Mouse (Mus musculus) ES-E14 (cell line): ENCODE data around the gene Wdr70. TPM values are rescaled to one million over a fixed set of nuclear protein-coding genes. Genes with fewer than 3 reads are reported as not detected.

Source experiments
- DNase-seq: peaks from one replicate; pipeline ENCODE4 v3.0.0-alpha.2; 2013; ENCODE audit warnings: low read depth, low spot score
- H3K27ac ChIP-seq: 2 replicates; pipeline ENCODE4 v1.5.1; 2012; ENCODE audit warnings: low read depth, mild to moderate bottlenecking, low read length, moderate library complexity, mixed read lengths; ENCODE audit not compliant: poor library complexity, insufficient read depth, severe bottlenecking
- H3K36me3 ChIP-seq: 2 replicates; pipeline ENCODE4 v1.6.1; 2012; ENCODE audit warnings: mild to moderate bottlenecking, low read length, moderate library complexity, mixed read lengths; ENCODE audit not compliant: control insufficient read depth, poor library complexity, insufficient read depth, severe bottlenecking
- H3K4me1 ChIP-seq, 2 experiments: fragments of 150-350 bp in 1 of 2; sonication (generic) in 1 of 2; 2 replicates each; pipeline ENCODE4 v1.6.1; 2012; ENCODE audit warnings: low read length in 2 of 2, mild to moderate bottlenecking in 1 of 2, mixed read lengths in 1 of 2; ENCODE audit not compliant: control insufficient read depth in 2 of 2, insufficient read depth in 2 of 2, poor library complexity in 1 of 2
- H3K4me3 ChIP-seq, 2 experiments: fragments of 150-350 bp in 1 of 2; sonication (generic) in 1 of 2; 2 replicates each; pipeline ENCODE4 v1.5.1; 2012; ENCODE audit warnings: low read length in 2 of 2, low read depth in 1 of 2, mild to moderate bottlenecking in 1 of 2, mixed read lengths in 1 of 2; ENCODE audit not compliant: insufficient read depth in 1 of 2, poor library complexity in 1 of 2, severe bottlenecking in 1 of 2
- H3K9ac ChIP-seq: 2 replicates; pipeline ENCODE4 v1.6.1; 2012; ENCODE audit warnings: low read depth, mild to moderate bottlenecking, low read length, mixed read lengths; ENCODE audit not compliant: poor library complexity, insufficient read depth, severe bottlenecking
- H3K9me3 ChIP-seq: fragments of 150-350 bp; sonication (generic); 2 replicates; pipeline ENCODE4 v1.6.1; 2012; ENCODE audit warnings: low read depth, mild to moderate bottlenecking, low read length; ENCODE audit not compliant: control insufficient read depth, insufficient read depth
- CHD2 ChIP-seq: IDR thresholded peaks from 2 replicates; pipeline ENCODE4 v1.6.1; 2014; ENCODE audit warnings: mild to moderate bottlenecking, low read depth, low read length, inconsistent platforms
- HCFC1 ChIP-seq: IDR thresholded peaks from 2 replicates; pipeline ENCODE4 v1.6.1; 2012; ENCODE audit warnings: low read length, inconsistent platforms, borderline replicate concordance; ENCODE audit not compliant: insufficient read depth
- MAFK ChIP-seq: IDR thresholded peaks from 2 replicates; pipeline ENCODE4 v1.6.1; 2014; ENCODE audit warnings: mild to moderate bottlenecking, low read depth, low read length, inconsistent platforms; ENCODE audit not compliant: insufficient read depth
- ZC3H11A ChIP-seq: IDR thresholded peaks from 2 replicates; pipeline ENCODE4 v1.6.1; 2012; ENCODE audit warnings: low read depth, mild to moderate bottlenecking, inconsistent platforms, low read length, borderline replicate concordance
- ZNF384 ChIP-seq: IDR thresholded peaks from 2 replicates; pipeline ENCODE4 v1.6.1; 2012; ENCODE audit warnings: low read depth, low read length, inconsistent platforms
- in situ Hi-C, 2 experiments: fragments of 600-800 bp; cut with MboI; formaldehyde crosslinking; loops; one replicate each; pipeline ENCODE4 v1.15.1; 2025; ENCODE audit warnings: low sequenced_read_pairs in 2 of 2, inconsistent platforms in 1 of 2; ENCODE audit not compliant: unreplicated experiment in 2 of 2
- total RNA-seq: library from RNA; depleted of rRNA; stranded (reverse); fragments of 300-350 nt; gene quantifications from 2 replicates; pipeline ENCODE4 v1.2.3, GENCODE M21; 2012

Gene Wdr70
- total RNA-seq, 1 experiment: 45.5 TPM

GRCm38 (mm10) chr15:7998843-7999546 lies 100.0 kb downstream of the Wdr70 start:
- in situ Hi-C loops: no loop called here
- Histone ChIP-seq H3K9me3 (no peaks in the 10 kb centered on the region), H3K9ac (no peak overlapping the region), H3K36me3 (no peaks in the 10 kb centered on the region), H3K27ac (no peak overlapping the region), H3K4me1 (peaks cover 0 to 2% of the 10 kb centered on the region in 2 experiments; a peak in 1 of 4 replicates), H3K4me3 (no peak overlapping the region)
- DNase-seq: peak; percentile 17
- TF ChIP-seq CHD2 (no peak), ZC3H11A (no peak), HCFC1 (no peak), ZNF384 (no peak), MAFK (no peak)

- H3K4me3 ChIP-seq: no peak overlapping the region
- TF ChIP-seq CHD2 (no peak), ZC3H11A (no peak), MAFK (no peak), ZNF384 (no peak), HCFC1 (no peak)
These were observed 100.9 kb downstream of the Wdr70 start for GRCm38 (mm10) chr15:7998095-7998494.

GRCm38 (mm10) chr15:7993721-7994120 lies 105.3 kb downstream of the Wdr70 start:
- Histone ChIP-seq H3K9me3 (no peaks in the 10 kb centered on the region), H3K27ac (no peak overlapping the region), H3K9ac (no peak overlapping the region), H3K4me3 (no peak overlapping the region), H3K36me3 (no peaks in the 10 kb centered on the region), H3K4me1 (no peaks in the 10 kb centered on the region; a peak in 1 of 4 replicates)
- no peak for TF ChIP-seq MAFK
- no peak for TF ChIP-seq ZC3H11A
- no peak for TF ChIP-seq CHD2
- no peak for TF ChIP-seq ZNF384
- no peak for TF ChIP-seq HCFC1
- in situ Hi-C loops: no loop called here
- DNase-seq: no peak

More at GRCm38 (mm10) chr15:7998095-7998494, 100.9 kb downstream of the Wdr70 start:
- H3K4me1 ChIP-seq: peaks cover 0 to 2% of the 10 kb centered on the region in 2 experiments; a peak in 1 of 4 replicates
- H3K36me3 ChIP-seq: no peaks in the 10 kb centered on the region
- no peak overlapping the region for H3K27ac ChIP-seq
- no peaks in the 10 kb centered on the region for H3K9me3 ChIP-seq
- no peak for DNase-seq
- H3K9ac ChIP-seq: no peak overlapping the region
- in situ Hi-C loops: no loop called here

- in situ Hi-C loops: no loop called here
- no peak for TF ChIP-seq ZNF384
- no peak overlapping the region for H3K9ac ChIP-seq
These were observed 108.9 kb downstream of the Wdr70 start for GRCm38 (mm10) chr15:7990101-7990500.

GRCm38 (mm10) chr15:7987374-7987773 lies 111.6 kb downstream of the Wdr70 start:
- Histone ChIP-seq H3K36me3 (no peaks in the 10 kb centered on the region), H3K4me3 (no peak overlapping the region), H3K9ac (no peak overlapping the region), H3K9me3 (no peaks in the 10 kb centered on the region), H3K4me1 (no peaks in the 10 kb centered on the region), H3K27ac (no peak overlapping the region)
- in situ Hi-C loops: no loop called here
- TF ChIP-seq ZC3H11A: no peak
- no peak for TF ChIP-seq ZNF384
- TF ChIP-seq CHD2: no peak
- TF ChIP-seq MAFK: no peak
- TF ChIP-seq HCFC1: no peak
- DNase-seq: no peak

More at GRCm38 (mm10) chr15:7990101-7990500, 108.9 kb downstream of the Wdr70 start:
- Histone ChIP-seq H3K4me3 (no peak overlapping the region), H3K27ac (no peak overlapping the region), H3K36me3 (no peaks in the 10 kb centered on the region), H3K4me1 (no peaks in the 10 kb centered on the region), H3K9me3 (no peaks in the 10 kb centered on the region)
- DNase-seq: no peak
